Comparison of ENCODE assay signal across 34 mouse cellular contexts in the genomic region with DNA sequence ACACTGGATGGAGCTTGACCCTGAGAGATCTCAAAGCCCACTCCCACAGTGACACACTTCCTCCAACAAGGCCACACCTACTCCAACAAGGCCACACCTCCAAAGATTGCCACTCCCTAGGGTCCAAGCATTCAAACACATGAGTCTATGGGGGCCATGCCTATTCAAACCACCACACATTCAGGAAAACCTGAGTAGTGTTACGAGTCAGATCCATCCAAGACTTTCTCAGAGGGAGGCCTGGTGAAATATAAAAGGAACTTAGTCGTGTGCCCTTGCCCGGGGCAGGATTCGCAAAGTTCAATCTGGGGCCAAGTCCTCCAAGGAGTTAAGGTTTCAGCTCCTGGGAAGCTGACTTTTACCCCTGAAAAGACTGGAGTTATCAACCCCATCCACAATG.
"Had no signal": no experiment of that assay in that cellular context is flagged by ENCODE, and none has a peak within 500 bp of the region (broad histone marks: within the 10 kb centered on the region; RNA-seq: fewer than 3 reads in every experiment).

No protein-coding gene starts in this region.

- H3K27me3 ChIP-seq: heart, embryonic 12.5 days; heart, embryonic 13.5 days; heart, embryonic 15.5 days; hindbrain, embryonic 13.5 days; hindbrain, embryonic 15.5 days; intestine, embryonic 15.5 days; kidney, embryonic 15.5 days had no signal

- H3K4me1 ChIP-seq: heart, embryonic 12.5 days; heart, embryonic 13.5 days; heart, embryonic 15.5 days; hindbrain, embryonic 10.5 days; hindbrain, embryonic 15.5 days; intestine, embryonic 15.5 days; kidney, embryonic 15.5 days had no signal

- H3K36me3 ChIP-seq: heart, embryonic 12.5 days; heart, embryonic 13.5 days; heart, embryonic 15.5 days; hindbrain, embryonic 10.5 days; hindbrain, embryonic 13.5 days; hindbrain, embryonic 15.5 days; intestine, embryonic 15.5 days; kidney, embryonic 15.5 days had no signal

- H3K4me3 ChIP-seq: heart, embryonic 12.5 days; heart, embryonic 13.5 days; heart, embryonic 15.5 days; hindbrain, embryonic 10.5 days; hindbrain, embryonic 13.5 days; hindbrain, embryonic 15.5 days; intestine, embryonic 15.5 days; kidney, embryonic 15.5 days; layer of hippocampus, adult 2 months; left cerebral cortex, adult 2 months had no signal

- ATAC-seq: hindbrain, embryonic 16.5 days; hindbrain, postnatal 0 days; inflammation-experienced regulatory T-cells, adult 6 months; intestine, embryonic 15.5 days; intestine, embryonic 16.5 days; intestine, postnatal 0 days had no signal

- DNase-seq: heart, postnatal 10 days; heart, postnatal 14 days; heart, postnatal 36 days; heart, postnatal 4 days; kidney, adult 11 months; kidney, adult 18-20 months; kidney, adult 2 months; kidney, adult 8-10 months; kidney, adult 9 months; kidney, postnatal 10 days; kidney, postnatal 14 days; kidney, postnatal 25 days; kidney, postnatal 36 days; kidney, postnatal 4 days; layer of hippocampus, adult 9-11 months; layer of hippocampus, postnatal 36 days had no signal

- H3K9ac ChIP-seq: heart, embryonic 12.5 days; heart, embryonic 13.5 days; heart, embryonic 15.5 days; hindbrain, embryonic 13.5 days; hindbrain, embryonic 14.5 days; hindbrain, embryonic 15.5 days; intestine, embryonic 15.5 days; kidney, embryonic 15.5 days had no signal

- H3K4me2 ChIP-seq: heart, embryonic 11.5 days; heart, embryonic 12.5 days; heart, embryonic 13.5 days; heart, embryonic 15.5 days; hindbrain, embryonic 13.5 days; hindbrain, embryonic 14.5 days; hindbrain, embryonic 15.5 days; intestine, embryonic 15.5 days; kidney, embryonic 15.5 days had no signal

- H3K9me3 ChIP-seq: heart, embryonic 12.5 days; heart, embryonic 13.5 days; heart, embryonic 15.5 days; hindbrain, embryonic 10.5 days; hindbrain, embryonic 13.5 days; hindbrain, embryonic 15.5 days; intestine, embryonic 15.5 days; kidney, embryonic 15.5 days had no signal

- H3K27ac ChIP-seq: heart, embryonic 13.5 days; heart, embryonic 15.5 days; hindbrain, embryonic 10.5 days; hindbrain, embryonic 13.5 days; hindbrain, embryonic 14.5 days; hindbrain, embryonic 15.5 days; hindbrain, postnatal 0 days; intestine, embryonic 15.5 days; kidney, embryonic 15.5 days; kidney, postnatal 0 days; layer of hippocampus, adult 2 months; left cerebral cortex, adult 2 months had no signal
